Mouse (Mus musculus): ENCODE measurements around the gene Gm42417.

GRCm38 (mm10) chr1:36531461-36531860, 7.8 kb downstream of the Gm42417 start:
- TF ChIP-seq POLR2A (IDR thresholded peaks at IDR 0.05; ENCODE audit: insufficient read depth, low read length) (no peak), EP300 (IDR thresholded peaks at IDR 0.05; ENCODE audit: insufficient read depth, low read depth, low read length) (no peak)
